Mouse (Mus musculus): ENCODE data around the gene Sppl2c. TPM values are rescaled to one million over a fixed set of nuclear protein-coding genes. Genes with fewer than 3 reads are reported as not detected.

The Sppl2c gene
- total RNA-seq, 1 experiment, result not detected

- Histone ChIP-seq H3K9ac (ENCODE audit: insufficient read depth, low read depth, low read length, poor library complexity, severe bottlenecking) (peak overlapping the region; percentile 1; the same call in 1 of the 2 replicates), H3K9me3 (ENCODE audit: control insufficient read depth, insufficient read depth, low read depth, low read length) (no peaks in the 10 kb centered on the region), H3K4me1 (ENCODE audit: control insufficient read depth in 2 of 2, insufficient read depth in 2 of 2, low read length in 2 of 2, poor library complexity in 1 of 2) (peaks cover 3% of the 10 kb centered on the region in 2 experiments; a peak in 1 of 4 replicates), H3K4me3 (ENCODE audit: insufficient read depth in 1 of 2, low read depth in 1 of 2, low read length in 2 of 2, poor library complexity in 1 of 2, severe bottlenecking in 1 of 2) (peak overlapping the region; percentile 66 to 76), H3K27ac (ENCODE audit: insufficient read depth, low read depth, low read length, poor library complexity, severe bottlenecking) (no peak overlapping the region), H3K36me3 (ENCODE audit: control insufficient read depth, insufficient read depth, low read length, poor library complexity, severe bottlenecking) (no peaks in the 10 kb centered on the region)
- in situ Hi-C loops (cut with MboI; ENCODE audit: low sequenced_read_pairs in 2 of 2, unreplicated experiment in 2 of 2), result no loop called here
- no peak for DNase-seq (ENCODE audit: low read depth, low spot score)
- TF ChIP-seq HCFC1 (IDR thresholded peaks at IDR 0.05; ENCODE audit: borderline replicate concordance, insufficient read depth, low read length) (no peak; the same call in 1 of the 2 replicates), CHD2 (IDR thresholded peaks at IDR 0.05; ENCODE audit: low read depth, low read length) (no peak), MAFK (IDR thresholded peaks at IDR 0.05; ENCODE audit: insufficient read depth, low read depth, low read length) (no peak), ZC3H11A (IDR thresholded peaks at IDR 0.05; ENCODE audit: borderline replicate concordance, low read depth, low read length) (no peak)
These were observed 46.3 kb downstream of the Sppl2c start for GRCm38 (mm10) chr11:104232141-104233061.

GRCm38 (mm10) chr11:104233101-104233500 is 47.0 kb downstream of the Sppl2c start:
- Histone ChIP-seq H3K4me3 (ENCODE audit: insufficient read depth in 1 of 2, low read depth in 1 of 2, low read length in 2 of 2, poor library complexity in 1 of 2, severe bottlenecking in 1 of 2) (peak overlapping the region; percentile 66 to 76), H3K4me1 (ENCODE audit: control insufficient read depth in 2 of 2, insufficient read depth in 2 of 2, low read length in 2 of 2, poor library complexity in 1 of 2) (peaks cover 3% of the 10 kb centered on the region in 2 experiments; a peak in 1 of 4 replicates), H3K36me3 (ENCODE audit: control insufficient read depth, insufficient read depth, low read length, poor library complexity, severe bottlenecking) (no peaks in the 10 kb centered on the region), H3K27ac (ENCODE audit: insufficient read depth, low read depth, low read length, poor library complexity, severe bottlenecking) (no peak overlapping the region), H3K9me3 (ENCODE audit: control insufficient read depth, insufficient read depth, low read depth, low read length) (no peaks in the 10 kb centered on the region), H3K9ac (ENCODE audit: insufficient read depth, low read depth, low read length, poor library complexity, severe bottlenecking) (no peak overlapping the region)
- in situ Hi-C loops (cut with MboI; ENCODE audit: low sequenced_read_pairs in 2 of 2, unreplicated experiment in 2 of 2), result no loop called here
- no peak for DNase-seq (ENCODE audit: low read depth, low spot score)
- TF ChIP-seq MAFK (IDR thresholded peaks at IDR 0.05; ENCODE audit: insufficient read depth, low read depth, low read length), result no peak
- no peak for TF ChIP-seq HCFC1 (IDR thresholded peaks at IDR 0.05; ENCODE audit: borderline replicate concordance, insufficient read depth, low read length)
- TF ChIP-seq CHD2 (IDR thresholded peaks at IDR 0.05; ENCODE audit: low read depth, low read length), result no peak
- no peak for TF ChIP-seq ZNF384 (IDR thresholded peaks at IDR 0.05; ENCODE audit: low read depth, low read length)
- TF ChIP-seq ZC3H11A (IDR thresholded peaks at IDR 0.05; ENCODE audit: borderline replicate concordance, low read depth, low read length), result no peak

GRCm38 (mm10) chr11:104233574-104234206 is 47.6 kb downstream of the Sppl2c start:
- no peak for TF ChIP-seq MAFK (IDR thresholded peaks at IDR 0.05; ENCODE audit: insufficient read depth, low read depth, low read length)
- TF ChIP-seq CHD2 (IDR thresholded peaks at IDR 0.05; ENCODE audit: low read depth, low read length), result no peak
- TF ChIP-seq ZC3H11A (IDR thresholded peaks at IDR 0.05; ENCODE audit: borderline replicate concordance, low read depth, low read length), result no peak
- TF ChIP-seq ZNF384 (IDR thresholded peaks at IDR 0.05; ENCODE audit: low read depth, low read length), result no peak
- TF ChIP-seq HCFC1 (IDR thresholded peaks at IDR 0.05; ENCODE audit: borderline replicate concordance, insufficient read depth, low read length), result no peak
- in situ Hi-C loops (cut with MboI; ENCODE audit: low sequenced_read_pairs in 2 of 2, unreplicated experiment in 2 of 2), result no loop called here
- Histone ChIP-seq H3K4me3 (ENCODE audit: insufficient read depth in 1 of 2, low read depth in 1 of 2, low read length in 2 of 2, poor library complexity in 1 of 2, severe bottlenecking in 1 of 2) (peak overlapping the region in 1 of 2 experiments; percentile 11; a peak in 1 of 4 replicates), H3K4me1 (ENCODE audit: control insufficient read depth in 2 of 2, insufficient read depth in 2 of 2, low read length in 2 of 2, poor library complexity in 1 of 2) (peaks cover 3% of the 10 kb centered on the region in 2 experiments; a peak in 1 of 4 replicates), H3K9ac (ENCODE audit: insufficient read depth, low read depth, low read length, poor library complexity, severe bottlenecking) (no peak overlapping the region), H3K9me3 (ENCODE audit: control insufficient read depth, insufficient read depth, low read depth, low read length) (no peaks in the 10 kb centered on the region), H3K36me3 (ENCODE audit: control insufficient read depth, insufficient read depth, low read length, poor library complexity, severe bottlenecking) (no peaks in the 10 kb centered on the region), H3K27ac (ENCODE audit: insufficient read depth, low read depth, low read length, poor library complexity, severe bottlenecking) (no peak overlapping the region)
- DNase-seq (ENCODE audit: low read depth, low spot score), result no peak

- H3K4me1 ChIP-seq (ENCODE audit: control insufficient read depth in 2 of 2, insufficient read depth in 2 of 2, low read length in 2 of 2, poor library complexity in 1 of 2), result peaks cover 3% of the 10 kb centered on the region in 2 experiments; a peak in 1 of 4 replicates
- no peak for TF ChIP-seq ZC3H11A (IDR thresholded peaks at IDR 0.05; ENCODE audit: borderline replicate concordance, low read depth, low read length)
- TF ChIP-seq CHD2 (IDR thresholded peaks at IDR 0.05; ENCODE audit: low read depth, low read length), result no peak
- TF ChIP-seq MAFK (IDR thresholded peaks at IDR 0.05; ENCODE audit: insufficient read depth, low read depth, low read length), result no peak
- no peak for TF ChIP-seq HCFC1 (IDR thresholded peaks at IDR 0.05; ENCODE audit: borderline replicate concordance, insufficient read depth, low read length)
- TF ChIP-seq ZNF384 (IDR thresholded peaks at IDR 0.05; ENCODE audit: low read depth, low read length), result no peak
These were observed 48.6 kb downstream of the Sppl2c start for GRCm38 (mm10) chr11:104234680-104235079.

More at GRCm38 (mm10) chr11:104234680-104235079, 48.6 kb downstream of the Sppl2c start:
- in situ Hi-C loops (cut with MboI; ENCODE audit: low sequenced_read_pairs in 2 of 2, unreplicated experiment in 2 of 2), result no loop called here
- Histone ChIP-seq H3K36me3 (ENCODE audit: control insufficient read depth, insufficient read depth, low read length, poor library complexity, severe bottlenecking) (no peaks in the 10 kb centered on the region), H3K27ac (ENCODE audit: insufficient read depth, low read depth, low read length, poor library complexity, severe bottlenecking) (no peak overlapping the region), H3K9me3 (ENCODE audit: control insufficient read depth, insufficient read depth, low read depth, low read length) (no peaks in the 10 kb centered on the region), H3K4me3 (ENCODE audit: insufficient read depth in 1 of 2, low read depth in 1 of 2, low read length in 2 of 2, poor library complexity in 1 of 2, severe bottlenecking in 1 of 2) (no peak overlapping the region), H3K9ac (ENCODE audit: insufficient read depth, low read depth, low read length, poor library complexity, severe bottlenecking) (no peak overlapping the region)
- DNase-seq (ENCODE audit: low read depth, low spot score), result no peak
